Mouse (Mus musculus): ENCODE data around the gene Fgf3.

DNA sequence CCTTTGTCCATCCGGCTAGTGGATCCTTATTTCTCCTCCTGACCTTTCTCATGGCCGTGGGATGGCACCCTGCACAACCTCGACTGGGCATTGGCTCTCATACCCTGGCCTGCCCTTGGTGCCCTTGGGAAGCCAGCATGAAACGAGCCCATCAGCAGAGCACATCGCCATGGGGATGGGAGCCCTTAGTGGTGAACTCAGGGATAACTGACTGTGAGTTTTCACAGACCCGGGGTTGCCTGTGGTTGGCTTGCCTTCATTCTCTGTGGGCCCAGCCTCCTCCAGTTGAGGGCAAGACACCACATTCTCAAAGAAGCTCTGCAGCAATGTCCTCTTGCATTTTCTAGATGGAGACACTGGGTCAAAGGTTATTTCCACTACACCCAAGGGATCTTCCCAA, 54.4 kb downstream of the Fgf3 start:
- TF ChIP-seq POLR2A (IDR thresholded peaks at IDR 0.05; ENCODE audit: low read depth, low read length) (no peak), CTCF (IDR thresholded peaks at IDR 0.05; ENCODE audit: extremely low read depth, insufficient read depth, insufficient read length, insufficient replicate concordance) (no peak)
